Mouse (Mus musculus) lung, postnatal 0 days (tissue): Measurements from ENCODE around the gene Irf6.

Source experiments
- CTCF ChIP-seq: IDR thresholded peaks from 2 replicates; pipeline ENCODE4 v1.5.1; 2016; ENCODE audit warnings: antibody characterized with exemption, mild to moderate bottlenecking
- EP300 ChIP-seq: IDR thresholded peaks from 2 replicates; pipeline ENCODE4 v1.6.1; 2016; ENCODE audit warnings: antibody characterized with exemption, mild to moderate bottlenecking, control low read depth

- TF ChIP-seq CTCF (no peak), EP300 (no peak)
Observed at GRCm38 (mm10) chr1:193138087-193138486, 14.8 kb upstream of the Irf6 start.
